Mouse (Mus musculus): ENCODE measurements around the gene Hspe1.

DNA sequence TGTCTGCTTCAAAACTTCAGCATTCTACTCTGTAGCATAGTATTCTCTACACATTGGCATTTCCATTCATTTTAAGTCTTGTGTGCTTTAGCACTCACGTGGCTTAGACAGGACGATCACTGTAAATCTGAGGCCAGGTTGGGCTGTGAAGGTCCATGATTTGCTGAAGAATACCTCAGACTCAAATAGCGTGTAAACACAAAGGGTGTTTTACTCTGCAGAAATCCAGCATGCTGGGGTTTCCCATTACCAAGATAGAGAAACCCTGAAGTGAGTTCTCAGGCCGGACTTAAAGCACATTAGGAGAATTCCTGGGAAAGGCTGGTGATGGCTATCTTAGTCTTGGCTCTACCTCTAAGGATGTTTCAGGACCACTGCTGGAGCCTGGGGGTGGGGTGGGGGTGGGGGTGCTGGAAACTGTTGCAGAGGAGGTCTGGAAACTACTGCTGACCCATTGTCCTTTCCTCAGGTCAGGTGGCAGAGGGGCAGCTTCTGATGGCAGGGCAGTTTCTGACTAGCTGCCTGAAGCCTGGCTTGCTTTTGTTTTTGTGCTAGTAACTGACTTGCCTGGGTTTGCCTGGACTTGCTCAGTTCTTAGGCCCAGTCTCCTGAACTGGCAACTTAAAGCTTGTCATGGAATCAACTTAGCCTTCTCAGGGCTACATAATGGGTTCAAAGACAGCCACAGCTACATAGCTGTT lies 21.3 kb downstream of the Hspe1 start:
- no peak for TF ChIP-seq MAX (IDR thresholded peaks at IDR 0.05; ENCODE audit: low read depth)
- no peak for TF ChIP-seq MYOD1 (IDR thresholded peaks at IDR 0.05; ENCODE audit: control insufficient read depth in 1 of 3, insufficient read length in 2 of 3, low read depth in 2 of 3)
- no peak for TF ChIP-seq TCF3 (IDR thresholded peaks at IDR 0.05; ENCODE audit: insufficient read length, low read depth)
- TF ChIP-seq TCF12 (IDR thresholded peaks at IDR 0.05; ENCODE audit: insufficient read depth, poor library complexity, severe bottlenecking), result no peak
- no peak for TF ChIP-seq POLR2A (IDR thresholded peaks at IDR 0.05; ENCODE audit: insufficient read length, low read depth)
- no peak for TF ChIP-seq POLR2AphosphoS2 (IDR thresholded peaks at IDR 0.05; ENCODE audit: insufficient read length, low read depth)
- TF ChIP-seq REST (IDR thresholded peaks at IDR 0.05; ENCODE audit: insufficient read depth, insufficient read length), result no peak
- no peak for TF ChIP-seq USF1 (IDR thresholded peaks at IDR 0.05; ENCODE audit: low read depth)
- TF ChIP-seq MYOG (IDR thresholded peaks at IDR 0.05; ENCODE audit: control insufficient read depth in 1 of 3, insufficient read depth in 1 of 3, insufficient read length in 2 of 3, low read depth in 2 of 3), result no peak
- TF ChIP-seq E2F4 (IDR thresholded peaks at IDR 0.05; ENCODE audit: insufficient read depth), result no peak
- no peak for TF ChIP-seq CEBPB (IDR thresholded peaks at IDR 0.05; ENCODE audit: insufficient read depth, poor library complexity, severe bottlenecking)
- no peak for TF ChIP-seq SRF (IDR thresholded peaks at IDR 0.05; ENCODE audit: control insufficient read depth, insufficient read length, low read depth)
